In the genomic region with DNA sequence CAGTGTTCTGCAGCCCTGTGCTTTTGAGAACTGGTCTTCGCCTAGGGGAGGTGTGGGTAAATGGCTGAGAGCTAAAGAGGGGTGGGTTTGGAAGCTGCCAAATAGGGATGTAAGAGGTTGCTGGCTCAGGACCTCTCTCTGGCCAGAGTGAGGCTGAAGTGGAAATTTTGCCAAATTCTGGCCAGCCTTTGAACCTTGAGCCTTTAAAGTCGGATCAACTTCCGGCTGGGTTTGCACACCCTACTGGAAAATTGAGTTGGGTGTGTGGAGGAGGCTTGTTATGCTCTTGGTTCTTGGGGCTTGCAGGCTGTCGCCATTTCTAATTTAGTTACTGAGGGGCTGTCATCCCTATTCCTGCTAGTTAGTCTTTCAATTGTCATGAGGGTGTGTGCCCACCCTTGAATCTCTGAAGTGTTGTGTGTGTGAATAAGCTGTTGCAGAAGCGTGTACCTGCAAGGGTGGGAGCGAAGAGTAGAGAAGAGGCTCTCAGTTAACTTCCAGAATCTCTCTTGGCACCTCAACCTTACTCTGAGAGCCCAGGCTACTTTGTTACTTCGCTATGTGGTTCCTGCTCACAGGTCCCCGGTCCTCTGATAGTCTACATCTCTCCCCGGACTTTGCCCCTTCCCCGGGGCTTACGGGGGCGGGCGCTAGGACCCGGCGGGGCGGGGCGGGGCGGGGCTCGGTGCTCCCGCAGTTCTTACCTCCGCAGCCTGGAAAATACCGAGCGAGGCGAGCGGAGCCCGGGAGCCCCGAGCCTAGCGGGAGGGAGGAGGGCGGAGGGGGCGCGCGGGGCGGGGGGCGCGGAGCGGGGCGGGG, we compare ENCODE assay signal across 8 mouse cellular contexts. TPM values are rescaled to one million over a fixed set of nuclear protein-coding genes. Genes with fewer than 3 reads are reported as not detected.
DNase-seq lines count a peak whose midpoint lies in the region; ATAC-seq and TF ChIP-seq lines count a peak whose summit lies in the region.

No protein-coding gene starts in this region.

- peak overlapping the region; percentile 99 for H3K4me2 ChIP-seq in hindbrain, embryonic 12.5 days (replicated peaks)
- H3K4me2 ChIP-seq in limb, embryonic 12.5 days = peak overlapping the region; percentile 99

- H3K4me1 ChIP-seq in heart, embryonic 10.5 days = peaks cover 67% of the 10 kb centered on the region
- H3K4me1 ChIP-seq in ES-E14 (ENCODE audit: control insufficient read depth in 2 of 2, insufficient read depth in 2 of 2, low read length in 2 of 2, poor library complexity in 1 of 2) = peaks cover 0 to 5% of the 10 kb centered on the region in 2 experiments; a peak in 1 of 4 replicates
- peaks cover 15% of the 10 kb centered on the region for H3K4me1 ChIP-seq in hindbrain, embryonic 12.5 days
- peaks cover 24% of the 10 kb centered on the region for H3K4me1 ChIP-seq in limb, embryonic 12.5 days (replicated peaks)

- no peak overlapping the region for H3K9ac ChIP-seq in ES-E14 (ENCODE audit: insufficient read depth, low read depth, low read length, poor library complexity, severe bottlenecking)
- H3K9ac ChIP-seq in hindbrain, embryonic 12.5 days = peak overlapping the region; percentile 79
- H3K9ac ChIP-seq in limb, embryonic 12.5 days (replicated peaks) = peak overlapping the region; percentile 78

- peak overlapping the region; percentile 87 for H3K27ac ChIP-seq in heart, embryonic 10.5 days
- H3K27ac ChIP-seq in ES-E14 (ENCODE audit: insufficient read depth, low read depth, low read length, poor library complexity, severe bottlenecking) = no peak overlapping the region
- no peak overlapping the region; the same call in 1 of the 2 replicates for H3K27ac ChIP-seq in hindbrain, embryonic 12.5 days
- H3K27ac ChIP-seq in limb, embryonic 12.5 days = no peak overlapping the region

- peak; percentile 80 for DNase-seq in heart, embryonic 10.5 days (ENCODE audit: low spot score)
- DNase-seq in heart, adult 8-10 months (ENCODE audit: low spot score) = no peak
- DNase-seq in ES-E14 (ENCODE audit: low read depth, low spot score) = no peak
- peak; percentile 68 for DNase-seq in embryo, embryonic 10.5 days (ENCODE audit: low spot score)
- peak; percentile 61 for DNase-seq in naive thymus-derived CD4-positive, alpha-beta T cell, adult 2 months (ENCODE audit: low read depth)
- no peak for DNase-seq in gastrocnemius, adult 8-10 months (ENCODE audit: low spot score in 2 of 2)

- peaks cover 67% of the 10 kb centered on the region for H3K27me3 ChIP-seq in heart, embryonic 10.5 days (ENCODE audit: insufficient read depth, poor library complexity, severe bottlenecking)
- H3K27me3 ChIP-seq in hindbrain, embryonic 12.5 days = peaks cover 40% of the 10 kb centered on the region
- peaks cover 50% of the 10 kb centered on the region for H3K27me3 ChIP-seq in limb, embryonic 12.5 days

- H3K9me3 ChIP-seq in heart, embryonic 10.5 days = no peaks in the 10 kb centered on the region
- H3K9me3 ChIP-seq in ES-E14 (ENCODE audit: control insufficient read depth, insufficient read depth, low read depth, low read length) = no peaks in the 10 kb centered on the region
- no peaks in the 10 kb centered on the region for H3K9me3 ChIP-seq in hindbrain, embryonic 12.5 days (replicated peaks)
- H3K9me3 ChIP-seq in limb, embryonic 12.5 days = no peaks in the 10 kb centered on the region

- in situ Hi-C loops in ES-E14 (cut with MboI; ENCODE audit: low sequenced_read_pairs in 2 of 2, unreplicated experiment in 2 of 2) = no loop called here

- H3K36me3 ChIP-seq in heart, embryonic 10.5 days = peaks cover 3% of the 10 kb centered on the region; the same call in 1 of the 2 replicates
- H3K36me3 ChIP-seq in ES-E14 (ENCODE audit: control insufficient read depth, insufficient read depth, low read length, poor library complexity, severe bottlenecking) = no peaks in the 10 kb centered on the region; the same call in 1 of the 2 replicates
- no peaks in the 10 kb centered on the region for H3K36me3 ChIP-seq in hindbrain, embryonic 12.5 days
- no peaks in the 10 kb centered on the region for H3K36me3 ChIP-seq in limb, embryonic 12.5 days

- WGBS in heart, embryonic 10.5 days = 5% methylated on average over 31 of the region's 37 CpGs
- 4% methylated on average over 31 of the region's 37 CpGs for WGBS in hindbrain, embryonic 12.5 days
- WGBS in limb, embryonic 12.5 days = 4% methylated on average over 30 of the region's 37 CpGs

- peak; percentile 80 for ATAC-seq in hindbrain, embryonic 12.5 days (ENCODE audit: low FRiP score)
- ATAC-seq in limb, embryonic 12.5 days (ENCODE audit: insufficient number of reproducible peaks, insufficient read depth, low FRiP score, low TSS enrichment, low read depth) = no peak; the same call in 1 of the 2 replicates

- peak overlapping the region; percentile 84 for H3K4me3 ChIP-seq in heart, embryonic 10.5 days
- peak overlapping the region; percentile 46 to 91 for H3K4me3 ChIP-seq in ES-E14 (ENCODE audit: insufficient read depth in 1 of 2, low read depth in 1 of 2, low read length in 2 of 2, poor library complexity in 1 of 2, severe bottlenecking in 1 of 2)
- peak overlapping the region; percentile 88 for H3K4me3 ChIP-seq in hindbrain, embryonic 12.5 days
- H3K4me3 ChIP-seq in limb, embryonic 12.5 days (replicated peaks) = peak overlapping the region; percentile 80

TF ChIP-seq in ES-E14, 5 proteins besides CTCF, POLR2A, EP300 and RAD21:
- TF ChIP-seq CHD2 (IDR thresholded peaks at IDR 0.05; ENCODE audit: low read depth, low read length) (no peak), ZNF384 (IDR thresholded peaks at IDR 0.05; ENCODE audit: low read depth, low read length) (no peak), ZC3H11A (IDR thresholded peaks at IDR 0.05; ENCODE audit: borderline replicate concordance, low read depth, low read length) (no peak), HCFC1 (IDR thresholded peaks at IDR 0.05; ENCODE audit: borderline replicate concordance, insufficient read depth, low read length) (no peak), MAFK (IDR thresholded peaks at IDR 0.05; ENCODE audit: insufficient read depth, low read depth, low read length) (no peak)
TF ChIP-seq in ES-E14: peak in this region for 0.

RNA-seq across cellular contexts. Expression of a gene that starts 3.7 kb away (rescaled TPM):
- polyA plus RNA-seq in heart, embryonic 10.5 days (2016; fragmentation: Nextera tagmentation; extraction: Ambion mirVana) = 24.7 and 62.7 TPM in 2 replicates
- 10 to 100 TPM; 57.4 to 86.0 (median 69.5) TPM for total RNA-seq in heart, adult 8-10 months (2022)
- total RNA-seq in ES-E14 (2012; rRNA removed) = 15.2 and 15.4 TPM in 2 replicates
- 10.6 and 11.5 TPM in 2 replicates for polyA plus RNA-seq in hindbrain, embryonic 12.5 days (2016; fragmentation: Nextera tagmentation; extraction: Ambion mirVana)
- 17.2 and 17.8 TPM in 2 replicates for polyA plus RNA-seq in limb, embryonic 12.5 days (2016; fragmentation: Nextera tagmentation; extraction: Ambion mirVana)
- 10 to 100 TPM; 34.9 to 48.5 (median 43.7) TPM for total RNA-seq in gastrocnemius, adult 8-10 months (2022)

RNA-seq across cellular contexts. Expression of a gene that starts 18.6 kb away (rescaled TPM):
- polyA plus RNA-seq in heart, embryonic 10.5 days (2016; fragmentation: Nextera tagmentation; extraction: Ambion mirVana) = 19.2 and 22.1 TPM in 2 replicates
- 10 to 100 TPM in 2 of 4 experiments, 1 to 10 TPM in 2; 5.7 to 12.3 (median 9.3) TPM for total RNA-seq in heart, adult 8-10 months (2022)
- 24.2 and 37.7 TPM in 2 replicates for total RNA-seq in ES-E14 (2012; rRNA removed)
- 14.7 and 18.3 TPM in 2 replicates for polyA plus RNA-seq in hindbrain, embryonic 12.5 days (2016; fragmentation: Nextera tagmentation; extraction: Ambion mirVana)
- 23.2 and 25.8 TPM in 2 replicates for polyA plus RNA-seq in limb, embryonic 12.5 days (2016; fragmentation: Nextera tagmentation; extraction: Ambion mirVana)
- total RNA-seq in gastrocnemius, adult 8-10 months (2022) = 1 to 10 TPM; 3.2 to 5.3 (median 4.3) TPM

RNA-seq across cellular contexts. Expression of a gene that starts 27.3 kb away (rescaled TPM):
- 15.9 and 24.6 TPM in 2 replicates for polyA plus RNA-seq in heart, embryonic 10.5 days (2016; fragmentation: Nextera tagmentation; extraction: Ambion mirVana)
- 10 to 100 TPM; 27.2 to 40.0 (median 28.4) TPM for total RNA-seq in heart, adult 8-10 months (2022)
- total RNA-seq in ES-E14 (2012; rRNA removed) = 32.1 and 32.2 TPM in 2 replicates
- 17.2 and 26.9 TPM in 2 replicates for polyA plus RNA-seq in hindbrain, embryonic 12.5 days (2016; fragmentation: Nextera tagmentation; extraction: Ambion mirVana)
- polyA plus RNA-seq in limb, embryonic 12.5 days (2016; fragmentation: Nextera tagmentation; extraction: Ambion mirVana) = 18.0 and 24.0 TPM in 2 replicates
- total RNA-seq in gastrocnemius, adult 8-10 months (2022) = 10 to 100 TPM; 16.1 to 18.5 (median 17.1) TPM

Comparison
In these comparisons a context has a peak if more than half of its experiments do, and no peak if none do; other contexts are left out.
1. DNase-seq: peak in heart, embryonic 10.5 days (single experiment), embryo, embryonic 10.5 days (single experiment) and naive thymus-derived CD4-positive, alpha-beta T cell, adult 2 months (single experiment); none in heart, adult 8-10 months (single experiment), ES-E14 (single experiment) and gastrocnemius, adult 8-10 months (0 of 2).
2. Peak in every context shown above with its lines, with median percentiles within 50 percentile points of each other: H3K4me3 ChIP-seq.